Mouse (Mus musculus): ENCODE data around the gene Cby1.
"Not testable (repeated sequence)": the region's sequence is repeated elsewhere in the genome, so short reads cannot be mapped to it uniquely, and the experiment has no call there.

Gene Cby1

GRCm38 (mm10) chr15:79658531-79659375 is at the start of gene Cby1, which contains the start of gene Fam227a:
Cby1 (plus strand) TSS chr15:79659199.
Fam227a (minus strand) TSS chr15:79658956.
- DNase-seq, result peak; percentile 94 to 95

GRCm38 (mm10) chr15:79609226-79609625 is 49.8 kb upstream of the Cby1 start:
- no peak for DNase-seq

- no peak for DNase-seq
These were observed 43.5 kb upstream of the Cby1 start for GRCm38 (mm10) chr15:79615501-79615900.

- DNase-seq, result no peak
These were observed 42.3 kb upstream of the Cby1 start for GRCm38 (mm10) chr15:79616729-79617128.

GRCm38 (mm10) chr15:79617135-79617534 is 41.9 kb upstream of the Cby1 start:
- no peak for DNase-seq

- no peak for DNase-seq
These were observed 40.5 kb upstream of the Cby1 start for GRCm38 (mm10) chr15:79618456-79618855.

- DNase-seq, result no peak
These were observed 39.1 kb upstream of the Cby1 start for GRCm38 (mm10) chr15:79619770-79620414.

GRCm38 (mm10) chr15:79630471-79630870 is 28.5 kb upstream of the Cby1 start:
- DNase-seq, result no peak

GRCm38 (mm10) chr15:79641135-79641817 is 17.7 kb upstream of the Cby1 start:
- no peak for DNase-seq

GRCm38 (mm10) chr15:79645483-79645882 is 13.5 kb upstream of the Cby1 start:
- no peak for DNase-seq

GRCm38 (mm10) chr15:79648130-79648529 is 10.9 kb upstream of the Cby1 start:
- no peak for DNase-seq

- DNase-seq, result peak; percentile 32 to 34
These were observed 8.4 kb upstream of the Cby1 start for GRCm38 (mm10) chr15:79650569-79650968.

- DNase-seq, result no peak
These were observed 7.5 kb upstream of the Cby1 start for GRCm38 (mm10) chr15:79651481-79651880.

GRCm38 (mm10) chr15:79656451-79656850 is 2.5 kb upstream of the Cby1 start:
- DNase-seq, result no peak

GRCm38 (mm10) chr15:79657837-79658530 is 1.0 kb upstream of the Cby1 start:
- DNase-seq, result peak; percentile 85 to 90

- peak in 1 of 2 experiments; percentile 16 for DNase-seq
These were observed 2.9 kb downstream of the Cby1 start for GRCm38 (mm10) chr15:79661852-79662251.

- DNase-seq, result no peak
These were observed 5.7 kb downstream of the Cby1 start for GRCm38 (mm10) chr15:79664666-79665065.

GRCm38 (mm10) chr15:79669195-79669594 is 10.2 kb downstream of the Cby1 start:
- DNase-seq, result peak; percentile 22 to 63

GRCm38 (mm10) chr15:79670249-79670971 is 11.4 kb downstream of the Cby1 start, which contains the start of gene Tomm22:
Tomm22 (plus strand) TSS chr15:79670861.
- peak; percentile 89 to 92 for DNase-seq

- no peak for DNase-seq
These were observed 11.9 kb downstream of the Cby1 start for GRCm38 (mm10) chr15:79670972-79671299.

GRCm38 (mm10) chr15:79671828-79672348 is 12.9 kb downstream of the Cby1 start:
- DNase-seq, result not testable (repeated sequence)

- no peak for DNase-seq
These were observed 18.9 kb downstream of the Cby1 start for GRCm38 (mm10) chr15:79677936-79678335.

Measured in lung, adult 18-20 months (tissue).